Mouse (Mus musculus) stomach, postnatal 0 days (tissue): ENCODE data around the gene Tbcel. TPM values are rescaled to one million over a fixed set of nuclear protein-coding genes. Genes with fewer than 3 reads are reported as not detected.

Experiments used
- ATAC-seq: fragments of 200-750 bp; cut with Nextera tagmentation; 2 replicates; pipeline ENCODE4 v1.8.0; 2017; ENCODE audit not compliant: low FRiP score, low TSS enrichment
- DNase-seq: peaks from one replicate; pipeline ENCODE4 v3.0.0-alpha.2; 2016; ENCODE audit warnings: low spot score
- H3K27ac ChIP-seq: fragments of 300-500 bp; sonication (generic); replicated peaks from 2 replicates; pipeline ENCODE4 v1.5.1; 2014; ENCODE audit warnings: mild to moderate bottlenecking, control low read depth
- H3K27me3 ChIP-seq: fragments of 300-500 bp; sonication (generic); 2 replicates; pipeline ENCODE4 v1.6.1; 2014; ENCODE audit warnings: low read length; ENCODE audit not compliant: control insufficient read depth, insufficient read depth
- H3K36me3 ChIP-seq: fragments of 300-500 bp; sonication (generic); 2 replicates; pipeline ENCODE4 v1.6.1; 2014; ENCODE audit warnings: low read length, mixed read lengths; ENCODE audit not compliant: control insufficient read depth, insufficient read depth
- H3K4me1 ChIP-seq: fragments of 300-500 bp; sonication (generic); replicated peaks from 2 replicates; pipeline ENCODE4 v1.6.1; 2014; ENCODE audit warnings: antibody characterized with exemption; ENCODE audit not compliant: control insufficient read depth, insufficient read depth
- H3K4me2 ChIP-seq: fragments of 300-500 bp; sonication (generic); replicated peaks from 2 replicates; pipeline ENCODE4 v1.6.1; 2014; ENCODE audit warnings: low read depth, mild to moderate bottlenecking, control low read depth, moderate library complexity
- H3K4me3 ChIP-seq: fragments of 300-500 bp; sonication (generic); 2 replicates; pipeline ENCODE4 v1.5.1; 2014; ENCODE audit warnings: low read depth, low read length, control low read depth
- H3K9ac ChIP-seq: fragments of 300-500 bp; sonication (generic); 2 replicates; pipeline ENCODE4 v1.6.1; 2014; ENCODE audit warnings: mild to moderate bottlenecking, low read length, control low read depth, mixed read lengths
- H3K9me3 ChIP-seq: fragments of 300-500 bp; sonication (generic); 2 replicates; pipeline ENCODE4 v1.6.1; 2016; ENCODE audit warnings: low read length; ENCODE audit not compliant: control insufficient read depth
- CTCF ChIP-seq: IDR thresholded peaks from 2 replicates; pipeline ENCODE4 v1.5.1; 2016; ENCODE audit warnings: antibody characterized with exemption, low read depth, mild to moderate bottlenecking, moderate library complexity
- EP300 ChIP-seq: optimal IDR thresholded peaks from 2 replicates; pipeline ENCODE3; 2016; ENCODE audit warnings: antibody characterized with exemption
- WGBS: fragments of 180-500 bp; shearing (Covaris S2); extraction: QIAGEN DNeasy Blood & Tissue Kit; methylation state at CpG from one replicate; pipeline ENCODE4 v1.1.7; 2014; 5-methylcytosine and 5-hydroxymethylcytosine counted together
- polyA plus RNA-seq: library from polyadenylated mRNA; unstranded; fragments of >200 nt; fragmentation: Nextera tagmentation; extraction: Ambion mirVana; gene quantifications from 2 replicates; pipeline ENCODE4 v1.2.1, GENCODE M21; 2015

Gene Tbcel
- polyA plus RNA-seq, 1 experiment from 2014 or later, result 3.0 TPM

- ATAC-seq, result peak; percentile 60; the same call in 1 of the 2 replicates
- DNase-seq, result peak; percentile 45
- H3K36me3 ChIP-seq, result peaks cover 3% of the 10 kb centered on the region; the same call in 1 of the 2 replicates
Observed at GRCm38 (mm10) chr9:42449043-42449442, 58.6 kb downstream of the Tbcel start.

GRCm38 (mm10) chr9:42442100-42442499, 65.5 kb downstream of the Tbcel start:
- 75% methylated on average over 8 of the region's 8 CpGs for WGBS
- Histone ChIP-seq H3K27me3 (no peaks in the 10 kb centered on the region), H3K9me3 (no peaks in the 10 kb centered on the region), H3K9ac (no peak overlapping the region), H3K4me2 (no peak overlapping the region), H3K36me3 (peaks cover 15% of the 10 kb centered on the region; the same call in 1 of the 2 replicates), H3K4me1 (no peaks in the 10 kb centered on the region), H3K27ac (no peak overlapping the region), H3K4me3 (no peak overlapping the region)
- no peak for DNase-seq
- ATAC-seq, result no peak
- TF ChIP-seq EP300 (no peak), CTCF (no peak)

More at GRCm38 (mm10) chr9:42449043-42449442, 58.6 kb downstream of the Tbcel start:
- H3K4me1 ChIP-seq, result no peaks in the 10 kb centered on the region
- no peaks in the 10 kb centered on the region for H3K9me3 ChIP-seq
- H3K27me3 ChIP-seq, result no peaks in the 10 kb centered on the region
- no peak overlapping the region for H3K4me3 ChIP-seq
- WGBS, result 61% methylated on average over 6 of the region's 6 CpGs
- H3K4me2 ChIP-seq, result no peak overlapping the region
- H3K27ac ChIP-seq, result no peak overlapping the region
- no peak overlapping the region for H3K9ac ChIP-seq
- no peak for TF ChIP-seq CTCF
- TF ChIP-seq EP300, result no peak

DNA sequence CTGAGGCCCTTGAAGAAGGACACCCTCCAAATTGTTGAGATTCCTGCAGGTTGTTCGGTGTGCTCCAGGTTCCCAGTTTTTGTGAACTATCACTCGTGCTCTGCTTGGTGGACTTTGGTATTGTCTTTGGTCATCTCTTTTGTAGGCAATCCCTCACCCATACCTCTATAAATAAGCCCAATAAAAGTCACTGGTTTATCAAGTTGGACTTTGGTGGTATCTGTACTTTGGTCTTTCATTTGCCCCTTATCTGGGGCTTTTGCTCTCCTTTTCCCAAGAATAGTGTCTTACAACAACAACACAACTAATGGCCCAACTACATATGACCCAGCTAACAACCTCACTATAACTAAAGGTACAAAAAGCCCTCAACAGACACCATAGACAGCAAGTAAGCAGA, 66.4 kb downstream of the Tbcel start:
- 88% methylated on average over 2 of the region's 2 CpGs for WGBS
- Histone ChIP-seq H3K36me3 (peaks cover 21% of the 10 kb centered on the region), H3K4me3 (no peak overlapping the region), H3K9ac (no peak overlapping the region), H3K4me2 (no peak overlapping the region), H3K27ac (no peak overlapping the region), H3K9me3 (no peaks in the 10 kb centered on the region), H3K27me3 (no peaks in the 10 kb centered on the region), H3K4me1 (no peaks in the 10 kb centered on the region)
- ATAC-seq, result no peak
- no peak for DNase-seq
- TF ChIP-seq EP300 (no peak), CTCF (no peak)

- Histone ChIP-seq H3K27ac (no peak overlapping the region), H3K36me3 (peaks cover 21% of the 10 kb centered on the region), H3K9ac (no peak overlapping the region), H3K9me3 (no peaks in the 10 kb centered on the region), H3K27me3 (no peaks in the 10 kb centered on the region), H3K4me3 (no peak overlapping the region), H3K4me1 (no peaks in the 10 kb centered on the region), H3K4me2 (no peak overlapping the region)
- no peak for TF ChIP-seq EP300
- no peak for TF ChIP-seq CTCF
- no peak for DNase-seq
- no peak for ATAC-seq
- 65% methylated on average over 4 of the region's 4 CpGs for WGBS
Observed at GRCm38 (mm10) chr9:42439446-42439845, 68.2 kb downstream of the Tbcel start.

- Histone ChIP-seq H3K9ac (no peak overlapping the region), H3K4me3 (no peak overlapping the region), H3K4me2 (no peak overlapping the region), H3K36me3 (peaks cover 11% of the 10 kb centered on the region; the same call in 1 of the 2 replicates), H3K4me1 (no peaks in the 10 kb centered on the region), H3K27ac (no peak overlapping the region), H3K27me3 (no peaks in the 10 kb centered on the region), H3K9me3 (no peaks in the 10 kb centered on the region)
- WGBS, result 94% methylated on average over 2 of the region's 2 CpGs
- no peak for ATAC-seq
- TF ChIP-seq CTCF (peak; percentile 52), EP300 (no peak)
- no peak for DNase-seq
Observed at GRCm38 (mm10) chr9:42432155-42432554, 75.5 kb downstream of the Tbcel start.

- Histone ChIP-seq H3K4me1 (no peaks in the 10 kb centered on the region), H3K27ac (no peak overlapping the region), H3K9me3 (no peaks in the 10 kb centered on the region), H3K27me3 (no peaks in the 10 kb centered on the region), H3K36me3 (peaks cover 6% of the 10 kb centered on the region; the same call in 1 of the 2 replicates), H3K4me3 (no peak overlapping the region), H3K4me2 (no peak overlapping the region), H3K9ac (no peak overlapping the region)
- TF ChIP-seq EP300 (no peak), CTCF (no peak)
- 68% methylated on average over 2 of the region's 2 CpGs for WGBS
- ATAC-seq, result no peak
- no peak for DNase-seq
Observed at GRCm38 (mm10) chr9:42431606-42432005, 76.0 kb downstream of the Tbcel start.
